Mouse (Mus musculus) colon, adult 2 months (tissue): ENCODE data around the gene Gnl3. TPM values are rescaled to one million over a fixed set of nuclear protein-coding genes. Genes with fewer than 3 reads are reported as not detected.

Experiments used
- polyA plus RNA-seq: library from polyadenylated mRNA; depleted of rRNA; stranded (reverse); fragments of >200 nt; gene quantifications from 2 replicates; pipeline ENCODE4 v1.2.3, GENCODE M21; 2012; rRNA removed

Gene Gnl3
- polyA plus RNA-seq = 5.5 and 9.0 TPM in 2 replicates

GRCm38 (mm10) chr14:31018860-31019291, at the start of gene Gnl3, which contains the start of gene Pbrm1:
Gene Gnl3, minus strand, starts transcription at chr14:31019152.
Gene Pbrm1, plus strand, starts transcription at chr14:31019138.

GRCm38 (mm10) chr14:31001307-31002205, 17.4 kb downstream of the Gnl3 start, which contains the start of the genes Glt8d1 and Spcs1:
Gene Glt8d1, plus strand, starts transcription at chr14:31001400.
Gene Spcs1, minus strand, starts transcription at chr14:31001672.

Other genes with a start within 250 kb of the Gnl3 start
- gene Tmem110, start 193.6 kb downstream of the Gnl3 start, polyA plus RNA-seq = 24.0 and 38.1 TPM in 2 replicates
- 78.7 and 81.0 TPM in 2 replicates for gene Mustn1, start 140.0 kb downstream of the Gnl3 start, polyA plus RNA-seq
- 0.60 TPM in 1 of 2 replicates, not detected in the other for gene Itih4, start 132.7 kb downstream of the Gnl3 start, polyA plus RNA-seq
- 0.21 and 1.00 TPM in 2 replicates for gene Itih3, start 95.4 kb downstream of the Gnl3 start, polyA plus RNA-seq
- gene Itih1, start 75.9 kb downstream of the Gnl3 start, polyA plus RNA-seq = 0.05 TPM in 1 of 2 replicates, not detected in the other
- 2.4 and 3.1 TPM in 2 replicates for gene Nek4, start 67.8 kb downstream of the Gnl3 start, polyA plus RNA-seq
- 7.9 and 9.6 TPM in 2 replicates for gene Glt8d1, start 17.8 kb downstream of the Gnl3 start, polyA plus RNA-seq
- gene Spcs1, start 17.5 kb downstream of the Gnl3 start, polyA plus RNA-seq = 62.1 and 85.8 TPM in 2 replicates
- 9.8 and 13.3 TPM in 2 replicates for gene Pbrm1, start within 50 bp of the Gnl3 start, polyA plus RNA-seq
- gene Smim4, start 109.8 kb upstream of the Gnl3 start, polyA plus RNA-seq = 36.4 and 39.8 TPM in 2 replicates
- gene Nt5dc2, start 111.9 kb upstream of the Gnl3 start, polyA plus RNA-seq = 25.4 and 26.3 TPM in 2 replicates
- gene Stab1, start 149.5 kb upstream of the Gnl3 start, polyA plus RNA-seq = 70.5 and 89.2 TPM in 2 replicates
- 0.29 and 0.42 TPM in 2 replicates for gene Tnnc1, start 189.2 kb upstream of the Gnl3 start, polyA plus RNA-seq
- gene Nisch, start 197.8 kb upstream of the Gnl3 start, polyA plus RNA-seq = 247 and 253 TPM in 2 replicates
- gene Sema3g, start 198.7 kb upstream of the Gnl3 start, polyA plus RNA-seq = 2.9 and 3.2 TPM in 2 replicates
- gene Phf7, start 232.2 kb upstream of the Gnl3 start, polyA plus RNA-seq = 3.9 and 4.5 TPM in 2 replicates
- gene Bap1, start 232.3 kb upstream of the Gnl3 start, polyA plus RNA-seq = 29.8 and 39.0 TPM in 2 replicates